ENCODE assay signal across 14 mouse cellular contexts in genomic region chr9:53072088-53072487, GRCm38 (mm10).
A peak's percentile ranks its signal among the peaks of the same experiment; 100 is the strongest.
DNase-seq lines count a peak whose midpoint lies in the region; ATAC-seq lines count a peak whose summit lies in the region.
"Had no signal": no experiment of that assay in that cellular context is flagged by ENCODE, and none has a peak within 500 bp of the region (broad histone marks: within the 10 kb centered on the region; RNA-seq: fewer than 3 reads in every experiment).

No protein-coding gene starts in this region.

- H3K27me3 ChIP-seq in hindbrain, embryonic 14.5 days (ENCODE audit: control insufficient read depth, insufficient read depth, low read length) = no peaks in the 10 kb centered on the region
- H3K27me3 ChIP-seq in hindbrain, embryonic 12.5 days = no peaks in the 10 kb centered on the region
- H3K27me3 ChIP-seq: liver, embryonic 15.5 days had no signal

- H3K4me1 ChIP-seq in hindbrain, embryonic 14.5 days (replicated peaks; ENCODE audit: control insufficient read depth, insufficient read depth, low read length) = no peaks in the 10 kb centered on the region
- H3K4me1 ChIP-seq in hindbrain, embryonic 12.5 days = no peaks in the 10 kb centered on the region
- H3K4me1 ChIP-seq: liver, embryonic 15.5 days had no signal

- H3K9ac ChIP-seq in hindbrain, embryonic 14.5 days = no peak overlapping the region
- no peak overlapping the region for H3K9ac ChIP-seq in hindbrain, embryonic 12.5 days
- H3K9ac ChIP-seq: liver, embryonic 15.5 days had no signal

- no peaks in the 10 kb centered on the region for H3K36me3 ChIP-seq in hindbrain, embryonic 14.5 days (replicated peaks; ENCODE audit: control insufficient read depth, insufficient read depth)
- no peaks in the 10 kb centered on the region for H3K36me3 ChIP-seq in hindbrain, embryonic 12.5 days
- H3K36me3 ChIP-seq: liver, embryonic 15.5 days had no signal

- 72% methylated on average over 9 of the region's 9 CpGs for WGBS in hindbrain, embryonic 14.5 days
- WGBS in hindbrain, embryonic 12.5 days = 91% methylated on average over 9 of the region's 9 CpGs

- no peak overlapping the region for H3K4me3 ChIP-seq in hindbrain, embryonic 14.5 days (replicated peaks; ENCODE audit: low read length)
- no peak overlapping the region for H3K4me3 ChIP-seq in hindbrain, embryonic 12.5 days
- H3K4me3 ChIP-seq: liver, embryonic 15.5 days had no signal

- H3K4me2 ChIP-seq in hindbrain, embryonic 14.5 days (replicated peaks) = no peak overlapping the region
- H3K4me2 ChIP-seq in hindbrain, embryonic 12.5 days (replicated peaks) = no peak overlapping the region
- H3K4me2 ChIP-seq: liver, embryonic 15.5 days had no signal

- DNase-seq in cerebellum, postnatal 10 days = peak; percentile 79 to 89
- DNase-seq in cerebellum, adult 11-12 months = no peak
- DNase-seq in hindbrain, embryonic 14.5 days (ENCODE audit: low spot score) = peak; percentile 54
- peak; percentile 59 for DNase-seq in brain, adult 2 months (ENCODE audit: low read depth, low spot score)
- DNase-seq in layer of hippocampus, adult 9-10 months (ENCODE audit: low spot score) = peak; percentile 24
- no peak for DNase-seq in kidney, adult 11 months
- DNase-seq: cerebellum, adult 8-10 months; gastrocnemius, postnatal 25 days; right cerebral cortex, postnatal 14 days had no signal

- peak; percentile 72; the same call in 1 of the 2 replicates for ATAC-seq in hindbrain, embryonic 14.5 days (ENCODE audit: low FRiP score)
- no peak for ATAC-seq in hindbrain, embryonic 12.5 days (ENCODE audit: low FRiP score)
- ATAC-seq in CD4-positive, CD25-positive, alpha-beta regulatory T cell, adult 4 months = no peak

- H3K9me3 ChIP-seq in hindbrain, embryonic 14.5 days (ENCODE audit: control insufficient read depth, low read length) = no peaks in the 10 kb centered on the region
- no peaks in the 10 kb centered on the region for H3K9me3 ChIP-seq in hindbrain, embryonic 12.5 days (replicated peaks)
- H3K9me3 ChIP-seq: liver, embryonic 15.5 days had no signal

- H3K27ac ChIP-seq in hindbrain, embryonic 14.5 days = no peak overlapping the region
- H3K27ac ChIP-seq in hindbrain, embryonic 12.5 days = no peak overlapping the region
- H3K27ac ChIP-seq: kidney, postnatal 0 days; liver, embryonic 15.5 days; macrophage had no signal

Comparison
In these comparisons a context has a peak if more than half of its experiments do, and no peak if none do; other contexts are left out.
1. DNase-seq: peak in cerebellum, postnatal 10 days (2 of 2), hindbrain, embryonic 14.5 days (single experiment), brain, adult 2 months (single experiment) and layer of hippocampus, adult 9-10 months (single experiment); none in cerebellum, adult 11-12 months (single experiment) and kidney, adult 11 months (single experiment).